Mouse (Mus musculus): ENCODE results near the gene Noct.
A peak's percentile ranks its signal among the peaks of the same experiment; 100 is the strongest.

Noct gene

GRCm38 (mm10) chr3:51232205-51232910, 8.1 kb downstream of the Noct start:
- DNase-seq: no peak

- no peak for DNase-seq
These were observed 9.2 kb downstream of the Noct start for GRCm38 (mm10) chr3:51233474-51233873.

DNA sequence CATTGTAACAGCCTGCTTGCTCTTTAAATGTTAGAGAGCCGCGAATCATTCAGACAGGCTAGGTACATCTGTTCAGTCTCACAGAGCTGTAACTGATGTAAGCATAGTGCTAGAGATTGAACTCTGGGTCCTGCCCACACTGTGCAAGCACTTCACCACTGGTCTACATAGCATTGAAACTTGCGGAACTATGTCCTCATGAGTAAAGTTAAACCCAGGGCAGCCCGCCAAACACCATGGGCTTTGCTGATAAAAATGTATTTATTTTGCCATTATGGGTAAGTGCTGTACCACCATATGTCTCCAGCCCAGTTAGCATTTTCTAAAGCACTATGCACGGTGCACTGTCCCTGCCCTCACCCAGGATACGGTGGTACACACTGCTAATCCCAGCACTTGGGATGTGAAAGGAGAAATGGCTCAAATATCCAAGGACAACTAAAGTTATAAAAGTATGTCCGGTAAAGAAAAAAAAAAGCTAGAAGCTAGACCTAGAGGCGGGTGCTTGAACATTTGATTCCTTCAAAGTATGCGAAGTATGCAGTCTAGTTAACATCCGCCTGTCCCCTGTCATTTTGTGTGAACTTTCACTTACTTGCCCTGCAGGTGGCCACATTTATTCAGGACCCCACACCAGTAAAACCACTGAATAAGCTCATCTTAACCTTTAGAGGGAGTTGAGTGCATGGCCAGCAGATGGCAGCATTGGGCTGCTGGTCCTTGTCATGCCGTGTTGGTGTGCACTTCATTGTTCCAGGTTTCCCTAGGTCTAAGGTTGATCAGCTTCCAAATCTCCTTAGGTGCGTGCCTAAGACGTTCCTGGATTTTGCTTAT, 9.9 kb downstream of the Noct start:
- peak; percentile 64 for DNase-seq

DNA sequence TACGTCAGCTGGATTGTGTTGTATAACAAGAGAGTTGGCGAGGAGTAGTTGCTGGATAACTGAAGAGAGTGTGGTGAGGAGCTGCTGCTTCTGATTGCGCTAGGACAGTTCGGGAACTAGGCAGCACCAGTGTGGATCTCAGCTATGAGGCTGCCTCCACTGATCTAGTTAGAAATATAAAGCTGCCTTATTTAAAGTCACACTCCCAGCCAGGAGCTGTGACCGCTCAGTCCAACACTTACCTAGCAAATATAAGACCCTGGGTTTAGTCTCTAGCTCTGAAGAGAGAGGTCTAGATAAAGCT, 10.5 kb downstream of the Noct start:
- DNase-seq: no peak

DNA sequence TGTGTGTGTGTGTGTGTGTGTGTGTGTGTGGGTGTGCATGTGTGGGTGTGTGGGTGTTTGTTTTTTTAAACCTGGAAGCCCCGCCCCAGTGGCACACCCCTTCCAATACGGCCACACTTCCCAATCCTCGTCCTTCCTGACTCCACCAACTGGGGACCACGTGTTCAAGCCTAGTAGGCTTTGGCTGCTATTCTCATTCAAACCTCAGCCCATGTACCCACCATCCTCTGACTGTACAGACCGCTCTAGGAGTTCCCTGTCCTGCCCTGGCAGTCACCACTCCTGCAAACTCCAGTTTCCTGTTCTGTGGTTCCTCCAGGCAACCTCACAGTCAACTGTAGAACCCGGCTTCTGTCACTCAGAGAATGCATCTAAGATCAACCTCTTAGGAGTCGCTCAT, 14.3 kb downstream of the Noct start:
- DNase-seq: no peak

DNA sequence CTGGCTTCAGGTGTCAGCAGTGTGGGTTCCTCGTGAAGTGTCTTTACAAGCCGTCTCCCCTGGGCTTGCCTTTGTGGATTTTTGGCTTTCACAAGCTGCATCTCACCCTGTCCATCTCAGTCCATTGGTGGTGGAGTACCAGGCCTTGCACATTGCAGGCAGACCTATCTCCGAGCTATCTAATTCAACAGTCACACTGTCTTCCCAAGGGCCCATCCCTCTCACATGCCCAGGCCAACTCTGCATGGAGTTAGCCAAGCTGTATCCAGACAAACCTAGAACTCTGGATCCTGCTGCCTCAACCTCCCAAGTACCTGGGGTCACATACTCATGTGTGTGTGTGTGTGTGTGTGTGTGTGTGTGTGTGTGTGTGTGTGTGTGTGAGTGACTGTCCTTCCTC, 15.3 kb downstream of the Noct start:
- no peak for DNase-seq

DNA sequence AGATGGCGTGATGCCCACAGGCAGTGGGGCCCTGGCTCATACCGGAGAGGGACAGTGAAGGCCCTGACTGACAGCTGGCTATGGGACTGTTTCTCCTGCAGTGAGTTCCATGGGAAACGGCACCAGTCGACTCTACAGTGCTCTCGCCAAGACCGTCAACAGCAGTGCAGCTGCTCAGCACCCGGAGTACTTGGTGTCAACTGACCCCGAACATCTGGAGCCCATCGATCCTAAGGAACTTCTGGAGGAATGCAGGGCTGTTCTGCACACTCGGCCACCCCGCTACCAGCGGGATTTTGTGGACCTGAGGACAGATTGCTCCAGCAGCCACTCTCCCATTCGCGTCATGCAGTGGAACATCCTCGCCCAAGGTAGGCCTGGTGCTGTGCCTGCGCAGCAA, 23.5 kb downstream of the Noct start:
- no peak for DNase-seq

- no peak for DNase-seq
These were observed 24.4 kb downstream of the Noct start for GRCm38 (mm10) chr3:51248600-51248999.

GRCm38 (mm10) chr3:51249460-51249859, 25.2 kb downstream of the Noct start:
- no peak for DNase-seq

DNA sequence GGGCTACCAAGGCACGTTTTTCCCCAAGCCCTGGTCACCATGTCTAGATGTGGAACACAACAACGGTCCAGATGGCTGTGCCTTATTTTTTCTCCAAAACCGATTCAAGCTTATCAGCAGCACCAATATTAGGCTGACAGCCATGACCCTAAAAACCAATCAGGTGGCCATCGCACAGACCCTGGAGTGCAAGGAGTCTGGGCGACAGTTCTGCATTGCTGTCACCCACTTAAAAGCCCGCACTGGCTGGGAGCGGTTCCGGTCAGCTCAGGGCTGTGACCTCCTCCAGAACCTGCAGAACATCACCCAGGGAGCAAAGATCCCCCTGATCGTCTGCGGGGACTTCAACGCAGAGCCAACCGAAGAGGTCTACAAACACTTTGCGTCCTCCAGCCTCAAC, 25.6 kb downstream of the Noct start:
- no peak for DNase-seq

DNA sequence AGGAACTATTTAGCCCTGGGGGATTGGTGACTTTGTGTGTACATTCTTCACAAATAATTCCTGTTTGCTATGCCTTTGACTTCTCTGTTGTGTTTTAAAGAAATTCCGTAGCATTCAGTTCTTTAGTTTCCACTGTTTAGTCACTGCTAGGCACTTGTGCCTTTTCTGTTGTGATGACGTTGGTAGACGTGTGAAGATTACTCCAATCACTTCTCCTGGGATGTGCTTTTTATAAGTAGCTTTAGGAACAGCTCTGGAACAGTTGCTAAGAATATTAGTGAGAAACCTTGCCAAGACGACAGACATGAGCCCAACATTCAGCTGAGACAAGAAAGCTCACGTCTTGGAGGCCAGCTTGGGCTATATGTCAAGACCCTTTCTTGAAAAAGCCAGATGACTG, 26.8 kb downstream of the Noct start:
- DNase-seq: no peak

GRCm38 (mm10) chr3:51252223-51252622, 28.0 kb downstream of the Noct start:
- no peak for DNase-seq

- DNase-seq: no peak
These were observed 28.6 kb downstream of the Noct start for GRCm38 (mm10) chr3:51252689-51253402.

DNA sequence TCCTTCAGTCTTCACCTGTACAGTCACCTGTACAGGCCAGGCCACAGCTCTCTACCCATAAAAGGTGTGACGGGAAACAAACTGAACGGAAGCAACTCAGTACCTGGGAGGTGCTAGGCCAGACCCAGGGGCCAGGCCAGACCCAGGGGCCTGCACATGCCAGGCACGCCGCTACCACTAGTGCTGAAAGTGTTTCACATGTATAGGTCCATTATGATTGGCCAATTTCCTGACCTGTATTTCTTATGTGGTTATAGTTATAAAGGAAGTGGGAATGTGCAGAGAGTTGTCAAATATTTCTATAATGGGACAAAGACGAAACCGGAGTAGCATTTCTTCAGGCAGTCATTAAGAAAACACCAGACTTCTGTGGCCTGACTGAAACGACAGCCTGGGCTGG, 30.5 kb downstream of the Noct start:
- no peak for DNase-seq

GRCm38 (mm10) chr3:51256450-51256849, 32.2 kb downstream of the Noct start:
- DNase-seq: no peak

DNA sequence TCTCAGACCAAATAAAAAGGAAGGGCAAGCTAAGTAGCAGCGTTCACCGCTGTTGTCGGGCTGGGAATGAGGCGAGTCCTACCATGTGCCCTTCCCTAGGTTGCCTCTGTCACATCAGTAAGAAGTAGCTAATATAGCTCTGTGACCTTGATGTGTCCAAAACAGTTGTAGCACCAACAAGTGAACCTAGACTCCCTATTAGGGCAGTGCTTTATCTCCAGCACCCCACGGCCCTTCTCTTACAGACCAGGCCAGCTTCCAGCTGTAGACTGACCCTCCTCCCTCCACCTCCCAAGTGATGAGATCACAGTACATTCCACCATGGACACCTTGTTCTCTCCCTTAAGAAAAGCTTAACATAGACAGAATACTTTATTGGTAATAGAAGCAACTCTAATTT, 33.8 kb downstream of the Noct start:
- no peak for DNase-seq

DNA sequence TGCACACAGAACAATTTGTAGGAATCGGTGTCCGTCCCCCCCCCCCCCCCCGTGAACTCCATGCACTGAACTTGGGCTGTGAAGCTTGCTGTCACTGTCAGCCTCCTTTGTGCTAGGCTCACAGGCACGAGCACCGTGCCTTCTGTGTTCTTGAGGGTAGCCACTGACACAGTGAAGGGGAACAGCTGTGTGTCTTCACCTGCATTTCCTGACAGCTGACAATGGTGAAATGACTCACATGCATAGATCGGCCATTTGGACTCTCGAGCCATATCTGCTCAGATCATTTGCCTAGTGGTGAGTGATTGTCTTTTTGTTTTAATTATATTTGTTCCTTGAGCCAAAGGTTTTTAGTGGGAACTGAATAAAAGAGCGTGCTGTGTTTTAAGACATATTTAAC, 38.7 kb downstream of the Noct start:
- no peak for DNase-seq

GRCm38 (mm10) chr3:51268434-51268833, 44.2 kb downstream of the Noct start:
- DNase-seq: no peak

DNA sequence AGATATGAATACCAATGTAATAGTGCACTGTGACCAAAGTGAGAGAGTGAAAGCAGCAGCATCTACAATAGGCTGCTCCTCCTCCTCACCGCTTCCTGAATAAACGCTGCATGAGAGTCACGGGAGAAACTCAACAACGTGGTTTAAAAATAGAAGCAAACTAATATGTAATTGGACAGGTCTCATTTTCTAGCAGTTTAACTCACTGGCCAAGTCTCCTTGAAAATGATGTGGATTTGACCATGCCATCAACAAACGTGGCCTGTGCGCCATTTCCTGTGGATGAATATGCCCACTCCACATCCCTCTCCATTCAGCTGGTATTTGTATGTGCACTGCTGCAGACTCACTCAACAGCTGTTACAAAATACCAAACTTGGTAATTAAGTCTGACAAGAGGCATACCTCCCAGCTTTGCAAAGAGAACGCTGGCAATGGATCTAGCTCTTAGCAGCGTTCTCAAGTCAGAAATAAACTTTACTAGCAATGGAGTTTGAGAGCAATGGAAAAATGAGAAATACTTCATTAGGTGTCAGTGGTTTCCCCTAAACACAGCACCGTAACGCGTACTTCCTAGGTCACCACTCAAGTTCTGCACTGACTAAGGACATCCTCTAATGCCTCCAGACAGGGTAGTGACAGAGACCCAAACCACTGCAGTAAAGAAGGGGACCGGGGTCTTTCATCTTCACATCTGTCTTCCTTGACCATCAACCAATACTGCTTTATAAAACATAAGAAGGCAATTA, 46.0 kb downstream of the Noct start:
- DNase-seq: no peak

GRCm38 (mm10) chr3:51275956-51276398, 51.7 kb downstream of the Noct start:
- DNase-seq: peak; percentile 97

- DNase-seq: no peak
These were observed 52.3 kb downstream of the Noct start for GRCm38 (mm10) chr3:51276421-51277111.
